Mouse (Mus musculus) ovary, postnatal 14 days (tissue): ENCODE measurements around the gene Glyat.

Source experiments
- DNase-seq: peaks from one replicate; pipeline ENCODE4 v3.0.0; 2022; ENCODE audit warnings: low spot score

Gene Glyat

DNA sequence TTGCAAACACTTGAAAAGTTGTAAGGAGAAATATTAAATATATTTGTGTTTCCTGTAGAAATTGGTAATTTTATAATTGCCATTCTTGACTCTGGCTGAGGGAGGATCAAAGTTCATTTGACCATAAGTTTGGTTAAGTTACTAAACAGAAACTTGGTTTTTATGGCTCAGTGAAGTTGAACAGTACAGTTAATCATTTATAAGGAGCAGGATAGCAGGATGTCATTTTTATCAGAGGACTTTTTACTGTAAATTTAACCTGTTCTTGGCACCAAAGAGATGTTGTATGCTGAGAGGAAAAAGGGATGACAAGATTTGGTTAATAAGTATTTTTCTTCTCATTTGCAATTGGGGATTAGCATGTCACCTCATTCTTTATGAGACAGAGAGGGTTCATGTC is 51.5 kb downstream of the Glyat start:
- no peak for DNase-seq

- DNase-seq = no peak
These were observed 52.1 kb downstream of the Glyat start for GRCm38 (mm10) chr19:12685231-12685630.

- no peak for DNase-seq
These were observed 62.5 kb downstream of the Glyat start, which contains the start of gene Keg1 for GRCm38 (mm10) chr19:12695590-12695989. Gene Keg1, plus strand, starts transcription at chr19:12695786.

- DNase-seq = no peak
These were observed 63.1 kb downstream of the Glyat start for GRCm38 (mm10) chr19:12696221-12696620.
